Mouse (Mus musculus) MEL (cell line): ENCODE data around the gene Katnbl1. TPM values are rescaled to one million over a fixed set of nuclear protein-coding genes. Genes with fewer than 3 reads are reported as not detected.
"Not testable (repeated sequence)": the region's sequence is repeated elsewhere in the genome, so short reads cannot be mapped to it uniquely, and the experiment has no call there.

ENCODE experiments used
- DNase-seq: peaks from one replicate; pipeline ENCODE4 v3.0.0; 2011; ENCODE audit warnings: low read depth, low spot score
- H3K27ac ChIP-seq: 2 replicates; pipeline ENCODE4 v1.5.1; 2012; ENCODE audit warnings: low read depth, mild to moderate bottlenecking, control low read depth, low read length, moderate library complexity; ENCODE audit not compliant: control insufficient read depth
- H3K27me3 ChIP-seq, 2 experiments: fragments of 150-350 bp in 1 of 2; sonication (generic) in 1 of 2; 2 replicates each; pipeline ENCODE4 v1.6.1; 2012; ENCODE audit warnings: low read length in 2 of 2, mild to moderate bottlenecking in 2 of 2, improper control_type of control experiment in 1 of 2, moderate library complexity in 1 of 2; ENCODE audit not compliant: insufficient read depth in 2 of 2, control insufficient read depth in 1 of 2
- H3K36me3 ChIP-seq, 2 experiments: 2 replicates each; pipeline ENCODE4 v1.6.1; 2012 to 2014; ENCODE audit warnings: low read length in 2 of 2, improper control_type of control experiment in 1 of 2, inconsistent platforms in 1 of 2, mild to moderate bottlenecking in 1 of 2; ENCODE audit not compliant: insufficient read depth in 2 of 2, control insufficient read depth in 1 of 2
- H3K4me1 ChIP-seq, 2 experiments: fragments of 150-350 bp in 1 of 2; sonication (generic) in 1 of 2; 2 replicates each; pipeline ENCODE4 v1.6.1; 2012; ENCODE audit warnings: low read length in 2 of 2, improper control_type of control experiment in 1 of 2, mild to moderate bottlenecking in 1 of 2; ENCODE audit not compliant: insufficient read depth in 2 of 2, control insufficient read depth in 1 of 2
- H3K4me3 ChIP-seq, 2 experiments: fragments of 150-350 bp in 1 of 2; sonication (generic) in 1 of 2; 2 replicates each; pipeline ENCODE4 v1.5.1; 2012; ENCODE audit warnings: low read depth in 2 of 2, low read length in 2 of 2, mild to moderate bottlenecking in 2 of 2, moderate library complexity in 2 of 2, control low read depth in 1 of 2, improper control_type of control experiment in 1 of 2; ENCODE audit not compliant: control insufficient read depth in 1 of 2, insufficient read depth in 1 of 2
- H3K79me2 ChIP-seq: 2 replicates; pipeline ENCODE4 v1.6.1; 2012; ENCODE audit warnings: mild to moderate bottlenecking, low read length, moderate library complexity; ENCODE audit not compliant: control insufficient read depth, poor library complexity, insufficient read depth
- H3K9ac ChIP-seq: 2 replicates; pipeline ENCODE4 v1.6.1; 2012; ENCODE audit warnings: low read depth, mild to moderate bottlenecking, control low read depth, low read length, moderate library complexity; ENCODE audit not compliant: control insufficient read depth, poor library complexity, severe bottlenecking
- H3K9me3 ChIP-seq: fragments of 150-350 bp; sonication (generic); replicated peaks from 2 replicates; pipeline ENCODE4 v1.6.1; 2012; ENCODE audit warnings: mild to moderate bottlenecking, low read length, improper control_type of control experiment, moderate library complexity; ENCODE audit not compliant: insufficient read depth
- CHD1 ChIP-seq: IDR thresholded peaks from 2 replicates; pipeline ENCODE4 v1.6.1; 2012; ENCODE audit warnings: low read depth, mild to moderate bottlenecking, inconsistent platforms, low read length, improper control_type of control experiment
- EP300 ChIP-seq, 2 experiments: IDR thresholded peaks; 2 replicates each; pipeline ENCODE4 v1.6.1; 2011; ENCODE audit warnings: improper control_type of control experiment in 2 of 2, low read length in 2 of 2, low read depth in 1 of 2, mild to moderate bottlenecking in 1 of 2
- GATA1 ChIP-seq: IDR thresholded peaks from 2 replicates; pipeline ENCODE4 v1.6.1; 2011; ENCODE audit warnings: low read depth, low read length, improper control_type of control experiment
- MAFK ChIP-seq: IDR thresholded peaks from 2 replicates; pipeline ENCODE4 v1.6.1; 2011; ENCODE audit warnings: low read depth, mild to moderate bottlenecking, low read length, improper control_type of control experiment, borderline replicate concordance
- SIN3A ChIP-seq: IDR thresholded peaks from 2 replicates; pipeline ENCODE4 v1.6.1; 2012; ENCODE audit warnings: low read length, improper control_type of control experiment, inconsistent platforms
- UBTF ChIP-seq: IDR thresholded peaks from 2 replicates; pipeline ENCODE4 v1.6.1; 2012; ENCODE audit warnings: low read depth, mild to moderate bottlenecking, inconsistent platforms, low read length, improper control_type of control experiment, moderate library complexity, borderline replicate concordance; ENCODE audit not compliant: insufficient read depth
- polyA plus RNA-seq, 2 experiments: library from polyadenylated mRNA; stranded (reverse) in 1 of 2; unstranded in 1 of 2; fragments of >175 nt in 1 of 2; fragments of >200 nt in 1 of 2; gene quantifications; 2 replicates each; pipeline versions ENCODE4 v1.2.1 to v1.2.4; 2012; ENCODE audit warnings: low replicate concordance in 2 of 2, low read depth in 1 of 2; ENCODE audit not compliant: insufficient read length in 2 of 2, insufficient read depth in 1 of 2, missing spikeins in 1 of 2
- total RNA-seq: library from RNA; depleted of rRNA; stranded (reverse); fragments of 300-350 nt; gene quantifications from 2 replicates; pipeline ENCODE4 v1.2.3, GENCODE M21; 2012

The Katnbl1 gene
- total and polyA plus RNA-seq, 3 experiments: 12.6 to 16.6 TPM; not detected in 1

DNA sequence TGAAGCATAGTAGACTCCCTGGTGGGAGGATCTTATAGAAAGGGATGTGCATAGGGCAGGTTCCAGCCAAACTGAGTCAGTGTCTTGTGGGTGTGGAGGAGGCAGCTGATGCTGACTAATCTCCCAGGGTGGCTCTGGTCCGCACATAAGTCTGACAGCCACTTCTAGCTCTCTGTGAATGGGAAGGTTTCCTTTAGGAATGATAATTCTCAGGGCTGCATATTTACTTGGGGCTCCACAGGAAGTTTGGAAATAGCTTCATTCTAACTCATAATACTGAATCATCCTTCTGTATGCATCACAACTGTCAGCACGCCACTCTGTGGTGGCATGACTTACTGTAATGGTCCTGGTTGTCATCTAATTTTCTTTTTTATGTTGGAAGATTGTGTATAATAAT, 64.5 kb downstream of the Katnbl1 start (continued):
- no peak for TF ChIP-seq MAFK

DNA sequence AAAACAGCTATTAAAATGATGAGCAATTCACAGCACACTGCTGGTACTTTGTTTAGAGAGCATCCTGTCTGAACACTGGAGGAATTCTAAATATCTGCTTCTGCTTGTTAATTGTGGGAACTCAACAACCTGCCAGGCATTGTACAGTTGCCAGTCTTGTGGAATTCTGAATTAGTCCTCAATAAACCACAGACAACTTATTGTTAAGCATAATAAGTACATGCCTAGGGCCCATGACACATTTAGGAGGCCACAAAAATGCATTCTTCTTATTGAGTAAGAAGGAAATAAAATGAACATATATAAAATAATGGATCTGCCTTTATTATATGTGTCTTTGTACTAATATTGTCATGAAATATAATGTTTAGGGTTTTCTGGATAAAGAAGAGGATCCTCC, 66.5 kb downstream of the Katnbl1 start:
- Histone ChIP-seq H3K4me1 (peaks cover 9 to 16% of the 10 kb centered on the region in 2 experiments), H3K4me3 (no peak overlapping the region), H3K9me3 (no peaks in the 10 kb centered on the region), H3K79me2 (no peaks in the 10 kb centered on the region), H3K27ac (no peak overlapping the region), H3K9ac (no peak overlapping the region), H3K27me3 (no peaks in the 10 kb centered on the region), H3K36me3 (peaks cover 0 to 18% of the 10 kb centered on the region in 2 experiments; a peak in 2 of 4 replicates)
- no peak for DNase-seq
- TF ChIP-seq UBTF: no peak

GRCm38 (mm10) chr2:112448046-112448445, 69.0 kb downstream of the Katnbl1 start:
- not testable (repeated sequence) for H3K79me2 ChIP-seq, H3K27me3 ChIP-seq, H3K9me3 ChIP-seq, DNase-seq, H3K9ac ChIP-seq, H3K4me3 ChIP-seq, H3K27ac ChIP-seq
- Histone ChIP-seq H3K36me3 (peaks cover 0 to 29% of the 10 kb centered on the region in 2 experiments; a peak in 2 of 4 replicates), H3K4me1 (peaks cover 20 to 25% of the 10 kb centered on the region in 2 experiments)

DNA sequence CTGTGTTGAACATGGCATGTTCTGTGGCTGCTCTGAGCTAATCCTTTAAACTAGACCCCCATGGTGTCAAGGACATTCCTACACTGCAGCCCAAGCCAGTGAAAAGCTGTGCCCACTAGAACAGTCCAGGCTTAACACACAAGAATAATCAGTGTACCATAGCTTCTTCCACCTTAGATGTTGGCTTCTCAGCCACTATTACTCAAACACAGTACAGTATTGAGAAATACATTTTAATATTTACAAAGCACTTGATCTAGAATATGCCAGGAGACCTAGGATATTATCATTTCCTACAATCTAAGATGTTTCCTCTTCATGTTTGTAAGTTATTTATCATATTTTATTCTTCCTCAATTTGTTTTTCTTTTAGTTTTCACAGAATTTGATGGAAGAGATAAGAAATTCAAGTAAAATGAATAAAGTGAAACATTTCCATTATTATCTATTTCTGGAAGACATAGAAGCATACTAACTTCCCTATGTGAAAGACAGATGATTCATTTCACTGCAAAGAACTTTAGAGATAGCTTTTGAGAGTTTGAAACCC, 69.6 kb downstream of the Katnbl1 start:
- no peak overlapping the region; the same call in 1 of the 2 replicates for H3K27ac ChIP-seq

More for the DNA sequence above, 69.6 kb downstream of the Katnbl1 start:
- Histone ChIP-seq H3K4me3 (no peak overlapping the region), H3K4me1 (peaks cover 20 to 26% of the 10 kb centered on the region in 2 experiments), H3K9ac (no peak overlapping the region)
- peak in 1 of 2 experiments; percentile 73; a peak in 1 of 4 replicates for TF ChIP-seq EP300 (IDR thresholded peaks at IDR 0.05; ENCODE audit: low read depth in 1 of 2, low read length in 2 of 2)
- TF ChIP-seq GATA1: peak; percentile 85
- TF ChIP-seq SIN3A: no peak
- no peak for TF ChIP-seq CHD1
- TF ChIP-seq, all 39 proteins: peak for 2
- no peaks in the 10 kb centered on the region for H3K79me2 ChIP-seq
- H3K36me3 ChIP-seq: peaks cover 0 to 29% of the 10 kb centered on the region in 2 experiments; a peak in 2 of 4 replicates
- H3K9me3 ChIP-seq: no peaks in the 10 kb centered on the region
- DNase-seq: peak; percentile 43
- H3K27me3 ChIP-seq: no peaks in the 10 kb centered on the region
